Mouse (Mus musculus): ENCODE data around the gene Rad23a.

GRCm38 (mm10) chr8:84786801-84787467 lies 53.5 kb downstream of the Rad23a start:
- TF ChIP-seq EP300 (optimal IDR thresholded peaks at IDR 0.05) (no peak), CTCF (IDR thresholded peaks at IDR 0.05; ENCODE audit: low read depth) (no peak)

Data from stomach, postnatal 0 days (tissue).